Mouse (Mus musculus) retina, postnatal 1 day (tissue): ENCODE measurements around the gene Npdc1.

ENCODE experiments used
- DNase-seq: peaks from one replicate; pipeline ENCODE4 v3.0.0-alpha.2; 2012

Npdc1 gene

GRCm38 (mm10) chr2:25399051-25399450 is at the start of gene Npdc1:
Gene Npdc1 (plus strand): TSS chr2:25399351.
- no peak for DNase-seq

DNA sequence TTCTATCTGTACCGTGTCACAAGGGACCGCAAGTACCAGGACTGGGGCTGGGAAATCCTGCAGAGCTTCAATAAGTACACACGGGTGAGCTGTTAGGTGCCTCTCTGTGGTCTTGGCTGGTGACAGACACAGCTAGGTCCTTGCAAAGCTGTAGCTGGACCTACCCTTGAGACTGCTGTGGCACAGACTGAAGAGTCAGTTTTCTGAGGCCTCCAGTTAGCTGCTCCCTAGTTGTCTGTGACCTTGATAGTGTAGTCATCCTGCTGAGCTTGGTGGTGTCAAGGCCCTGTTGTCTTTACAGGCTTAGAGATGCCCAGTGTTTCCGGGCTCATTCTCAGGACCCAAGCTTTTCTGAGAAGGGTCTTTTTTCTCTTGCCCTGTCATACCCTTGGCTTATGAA is 49.7 kb upstream of the Npdc1 start:
- no peak for DNase-seq

- DNase-seq, result no peak
Measured at GRCm38 (mm10) chr2:25350701-25351100, 48.5 kb upstream of the Npdc1 start.

DNA sequence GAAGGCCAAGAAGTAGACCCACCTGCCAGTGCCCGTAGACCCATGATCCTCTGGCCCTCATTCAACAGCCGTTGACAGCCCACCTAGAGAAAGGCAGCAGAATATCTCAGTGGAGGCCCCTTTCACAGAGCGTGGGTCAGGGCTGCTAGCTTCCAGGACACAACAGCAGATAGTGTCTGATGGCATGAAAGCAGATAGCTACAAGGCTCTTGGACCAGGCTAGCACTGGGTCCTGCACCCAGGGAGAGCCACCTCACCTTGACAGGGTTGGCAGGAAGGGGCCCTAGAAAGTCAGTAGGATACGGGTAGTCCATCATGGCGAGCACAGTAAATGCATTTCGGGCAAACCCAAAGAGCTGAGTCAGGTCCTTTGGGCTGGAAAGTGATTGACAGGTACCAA is 44.9 kb upstream of the Npdc1 start:
- no peak for DNase-seq

DNA sequence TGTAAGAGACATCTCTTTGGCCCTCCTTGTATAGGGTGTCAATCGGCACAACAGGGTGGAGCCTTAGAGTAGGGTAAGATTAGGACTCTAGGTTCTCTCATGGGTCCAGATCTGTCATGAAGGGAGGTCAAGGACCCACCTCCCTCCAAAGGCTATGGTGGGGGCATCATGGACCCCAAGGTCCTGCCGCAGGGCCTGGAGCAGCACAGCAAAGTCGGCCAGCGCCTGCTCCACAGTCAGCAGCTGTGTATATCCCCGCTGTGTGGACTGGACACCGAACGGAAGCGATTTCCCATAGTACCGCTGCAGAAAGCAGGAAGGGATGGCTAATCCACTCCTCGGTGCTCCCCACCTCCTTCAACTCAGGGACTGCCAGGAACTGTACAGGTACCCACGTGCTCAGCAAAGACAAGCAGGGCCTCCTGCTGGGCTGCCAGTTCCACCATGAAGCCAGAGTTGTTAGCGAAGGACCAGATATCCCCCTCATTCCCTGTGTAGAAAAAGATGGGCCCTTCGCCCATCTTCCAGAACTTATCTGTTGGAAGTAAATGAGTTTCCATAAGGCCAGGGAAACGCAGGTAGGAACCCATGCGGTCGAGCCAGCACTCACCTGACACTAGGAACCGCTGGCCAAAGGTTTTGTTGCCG is 43.6 kb upstream of the Npdc1 start:
- DNase-seq, result no peak

GRCm38 (mm10) chr2:25356208-25357079 is 42.7 kb upstream of the Npdc1 start, which contains the start of gene Dpp7:
Gene Dpp7 (minus strand): TSS chr2:25356359.
- DNase-seq, result peak; percentile 91

- DNase-seq, result no peak
Measured at GRCm38 (mm10) chr2:25359848-25360247, 39.3 kb upstream of the Npdc1 start.

GRCm38 (mm10) chr2:25363478-25364178 is 35.5 kb upstream of the Npdc1 start:
- no peak for DNase-seq

- no peak for DNase-seq
Measured at GRCm38 (mm10) chr2:25364313-25364712, 34.8 kb upstream of the Npdc1 start.

DNA sequence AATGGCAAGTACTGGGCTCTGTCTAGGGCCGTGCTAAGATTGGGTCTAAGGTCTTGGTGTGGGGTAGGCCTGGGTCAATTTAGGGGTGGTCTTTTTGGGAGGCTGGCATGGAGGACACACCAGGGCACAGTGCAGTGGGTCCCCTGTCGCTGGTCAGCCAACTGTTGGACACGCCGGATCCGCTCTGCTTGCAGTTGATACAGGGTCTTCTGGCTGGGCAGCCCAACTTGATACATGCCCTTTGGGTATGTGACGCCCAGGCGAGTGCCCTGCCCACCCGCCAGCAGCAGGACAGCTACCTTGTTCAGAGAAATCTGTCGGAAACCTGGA is 34.4 kb upstream of the Npdc1 start:
- DNase-seq, result no peak

DNA sequence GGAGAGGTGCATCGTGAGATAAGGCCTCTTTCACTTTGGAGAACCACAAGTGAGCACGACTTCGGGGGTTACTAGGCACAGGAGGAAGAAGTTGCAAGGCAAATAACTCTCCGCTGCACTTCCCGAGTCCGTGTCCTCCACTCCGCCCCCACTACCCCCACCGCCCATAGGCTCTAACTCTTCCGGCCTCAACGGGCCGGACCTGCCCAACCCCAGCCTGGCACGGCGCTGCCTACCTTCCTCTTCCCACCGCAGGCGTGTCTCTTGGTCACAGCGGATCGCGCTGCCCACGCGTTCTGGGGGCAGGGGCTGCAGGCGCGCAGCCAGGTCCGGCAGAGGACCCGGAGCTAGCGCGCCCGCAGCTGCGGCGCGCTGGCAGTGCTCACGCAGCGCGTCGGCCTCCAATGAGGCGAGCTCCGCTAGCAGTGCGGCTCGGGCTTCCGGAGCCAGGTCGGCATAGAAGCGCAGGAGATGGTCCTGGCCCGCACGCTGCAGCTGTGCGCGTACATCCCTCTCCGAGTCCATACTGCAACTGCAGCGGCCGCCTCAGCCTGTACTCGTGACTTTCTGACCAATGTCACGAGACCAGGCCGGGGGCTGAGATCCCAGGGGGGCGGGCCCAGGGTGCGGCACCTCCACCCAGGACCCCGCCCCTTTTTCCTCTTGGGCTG is 33.9 kb upstream of the Npdc1 start, which contains the start of gene Uap1l1:
Gene Uap1l1, minus strand, starts transcription at position 592 of the 671 bp plus-strand sequence.
- DNase-seq, result peak; percentile 79

- no peak for DNase-seq
Measured at GRCm38 (mm10) chr2:25369996-25370395, 29.2 kb upstream of the Npdc1 start.

GRCm38 (mm10) chr2:25371764-25372643 is 27.1 kb upstream of the Npdc1 start, which contains the start of gene Sapcd2:
Gene Sapcd2 (plus strand): TSS chr2:25372321.
- DNase-seq, result peak; percentile 96

GRCm38 (mm10) chr2:25372644-25373391 is 26.3 kb upstream of the Npdc1 start:
- DNase-seq, result no peak

DNA sequence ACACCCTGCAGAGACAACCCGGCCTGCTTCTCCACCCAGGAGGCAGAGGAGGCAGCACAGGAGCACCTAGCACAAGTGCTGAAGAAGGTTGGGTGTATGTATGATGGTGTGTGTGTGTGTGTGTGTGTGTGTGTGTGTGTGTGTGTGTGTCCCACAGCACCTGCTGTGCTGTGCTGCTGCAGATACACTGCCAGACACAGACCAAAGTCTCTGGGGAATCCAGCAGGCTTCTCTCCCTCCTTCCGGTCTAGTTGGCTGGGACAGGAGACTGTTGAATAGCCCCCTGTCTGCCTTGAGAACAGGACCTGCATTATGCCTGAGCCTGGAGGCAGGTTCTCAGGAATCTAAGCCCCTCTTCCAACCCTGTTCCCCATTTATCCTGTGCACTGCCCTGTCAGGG is 25.7 kb upstream of the Npdc1 start:
- DNase-seq, result peak; percentile 55

DNA sequence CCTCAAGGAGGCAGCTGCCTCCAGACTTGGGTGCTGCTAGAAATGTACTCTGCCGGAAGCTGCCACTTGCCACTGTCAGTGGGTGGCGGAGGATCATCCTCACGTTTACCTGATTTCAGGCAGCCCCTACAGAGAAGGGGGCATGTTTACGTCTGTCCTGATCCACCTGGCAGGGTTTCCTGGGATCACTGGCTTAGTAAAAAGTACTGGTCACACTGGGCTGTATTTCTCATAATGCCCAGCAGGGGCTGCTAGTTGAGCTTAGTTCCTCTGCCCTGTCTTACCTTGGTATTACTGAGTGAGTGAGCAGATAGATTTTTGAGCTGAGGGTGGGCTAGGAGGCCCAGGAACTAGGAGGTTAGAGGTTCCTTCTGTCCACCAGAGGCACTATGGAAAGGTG is 22.6 kb upstream of the Npdc1 start:
- peak; percentile 77 for DNase-seq

GRCm38 (mm10) chr2:25384492-25384891 is 14.7 kb upstream of the Npdc1 start:
- no peak for DNase-seq

- peak; percentile 23 for DNase-seq
Measured at GRCm38 (mm10) chr2:25391266-25391665, 7.9 kb upstream of the Npdc1 start.

DNA sequence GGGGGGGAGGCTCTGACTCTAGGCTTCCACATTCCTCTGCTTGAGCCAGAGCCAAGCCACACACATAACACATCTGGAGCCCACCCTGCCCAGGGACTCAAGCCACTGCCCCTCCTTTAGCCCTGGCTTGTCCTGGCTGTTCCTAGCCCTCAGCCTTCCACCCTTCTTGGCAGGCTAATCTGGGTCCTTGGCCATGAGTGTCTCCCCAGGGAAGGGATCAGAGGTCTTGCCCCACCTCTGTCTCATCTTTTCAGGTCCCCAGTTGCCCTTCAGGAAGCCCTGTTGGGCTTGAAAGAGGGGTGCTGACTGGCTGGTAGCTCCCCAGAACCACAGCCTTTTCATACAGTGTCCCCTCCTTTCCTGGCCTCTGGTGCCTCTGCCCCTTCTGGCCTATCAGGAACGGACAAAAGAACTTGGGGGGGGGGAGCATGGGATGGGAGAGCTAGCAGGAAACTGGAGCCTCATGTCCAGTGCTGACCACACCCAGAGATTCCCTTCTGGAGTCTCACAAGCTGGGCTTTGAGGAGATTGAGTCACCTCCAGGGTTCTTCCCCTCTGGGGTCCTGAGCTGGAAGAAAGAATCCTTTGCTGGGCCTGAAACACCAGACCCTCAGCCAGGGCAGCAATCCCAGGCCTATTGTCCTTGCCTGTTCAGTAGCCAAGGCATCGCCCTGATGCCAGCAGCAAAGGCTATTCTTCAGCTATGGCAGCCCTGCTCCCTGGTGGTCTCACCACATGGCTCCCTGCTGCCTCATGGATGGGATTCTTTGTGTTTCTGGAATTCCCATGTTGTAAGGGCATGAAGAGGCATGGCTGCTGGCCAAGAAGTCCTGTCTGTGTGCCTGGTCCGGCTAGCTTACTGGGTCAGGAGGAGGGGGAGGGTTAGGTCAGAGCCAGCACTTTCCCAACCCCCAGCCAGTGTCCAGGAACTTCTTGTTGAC is 4.6 kb upstream of the Npdc1 start:
- peak; percentile 90 for DNase-seq
